Mouse (Mus musculus): Measurements from ENCODE around the gene Psen1. TPM values are rescaled to one million over a fixed set of nuclear protein-coding genes. Genes with fewer than 3 reads are reported as not detected.

Gene Psen1
- polyA plus RNA-seq, 1 experiment from 2014 or later: 23.1 TPM

DNA sequence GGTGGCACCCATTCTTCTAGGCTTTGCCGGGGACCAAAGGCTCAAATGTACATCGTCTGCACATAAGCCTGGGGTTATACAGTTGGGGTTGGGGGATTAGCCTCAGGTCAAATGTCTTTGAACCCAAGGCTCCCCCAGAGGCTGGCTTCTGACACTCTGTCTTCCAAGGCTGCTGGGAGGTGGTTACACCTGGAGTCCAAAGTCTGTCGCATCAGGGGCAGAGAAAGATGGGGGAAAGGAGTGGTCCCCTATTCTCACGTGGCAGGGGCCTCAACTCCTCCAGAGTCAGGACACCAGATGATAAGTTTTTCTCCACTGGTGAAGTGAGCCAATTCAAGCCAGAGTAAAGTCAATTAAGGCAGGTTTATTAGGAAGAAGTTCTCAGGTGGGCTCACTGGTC lies 10.7 kb downstream of the Psen1 start:
- H3K4me1 ChIP-seq (replicated peaks): peaks cover 44% of the 10 kb centered on the region
- no peak overlapping the region for H3K27ac ChIP-seq
- peaks cover 17% of the 10 kb centered on the region for H3K36me3 ChIP-seq
- no peak overlapping the region for H3K9ac ChIP-seq
- H3K9me3 ChIP-seq (replicated peaks): no peaks in the 10 kb centered on the region
- ATAC-seq (ENCODE audit: low read depth) (no peak), DNase-seq (no peak)
- H3K4me3 ChIP-seq (replicated peaks): no peak overlapping the region
- no peaks in the 10 kb centered on the region for H3K27me3 ChIP-seq
- H3K4me2 ChIP-seq: no peak overlapping the region
- 83% methylated on average over 4 of the region's 4 CpGs for WGBS (ENCODE audit: insufficient replicate concordance)

DNA sequence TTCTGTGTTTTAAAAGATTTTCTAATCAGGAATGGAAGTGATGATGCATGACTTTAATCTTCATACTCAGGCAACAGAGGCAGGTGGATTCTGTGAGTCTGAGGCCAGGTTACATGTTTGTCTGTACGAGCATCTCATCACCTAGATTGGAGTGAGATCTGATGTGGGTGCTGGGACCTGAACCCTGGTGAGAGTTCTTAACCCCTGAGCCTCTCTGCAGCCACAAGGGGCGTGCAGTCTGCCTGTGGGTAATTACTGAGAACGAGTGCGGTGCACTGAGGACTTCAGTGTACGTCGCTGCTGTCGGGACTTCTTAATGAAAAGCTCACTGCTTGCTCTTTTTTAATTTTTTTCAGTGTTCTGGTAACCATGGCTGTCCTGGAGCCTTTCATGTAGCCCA lies 13.7 kb downstream of the Psen1 start:
- Histone ChIP-seq H3K9me3 (replicated peaks) (no peaks in the 10 kb centered on the region), H3K4me1 (replicated peaks) (peaks cover 38% of the 10 kb centered on the region), H3K36me3 (peaks cover 24% of the 10 kb centered on the region), H3K9ac (no peak overlapping the region), H3K27ac (no peak overlapping the region), H3K4me3 (replicated peaks) (no peak overlapping the region), H3K4me2 (no peak overlapping the region), H3K27me3 (no peaks in the 10 kb centered on the region)
- no peak for ATAC-seq (ENCODE audit: low read depth)
- no peak for DNase-seq
- WGBS (ENCODE audit: insufficient replicate concordance): 86% methylated on average over 7 of the region's 7 CpGs

DNA sequence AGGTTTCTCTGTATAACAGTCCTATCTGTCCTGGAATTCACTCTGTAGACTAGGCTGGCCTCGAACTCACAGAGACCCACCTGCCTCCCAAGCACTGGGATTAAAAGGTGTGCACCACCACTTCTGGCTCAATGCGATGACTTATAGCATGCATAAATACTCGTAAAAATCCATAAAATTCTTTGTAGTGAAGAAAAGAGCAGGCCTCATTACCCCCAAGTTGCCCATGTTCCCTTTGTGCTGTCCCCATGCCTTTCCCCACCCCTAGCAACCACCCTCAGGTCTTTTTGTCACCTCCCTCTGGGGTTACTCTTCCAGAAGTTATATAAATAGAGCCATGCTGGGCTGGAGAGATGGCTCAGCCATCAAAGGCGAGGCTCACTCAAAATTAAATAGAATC lies 14.8 kb downstream of the Psen1 start:
- no peak for ATAC-seq (ENCODE audit: low read depth)
- Histone ChIP-seq H3K27ac (no peak overlapping the region), H3K36me3 (peaks cover 29% of the 10 kb centered on the region), H3K4me1 (replicated peaks) (peaks cover 44% of the 10 kb centered on the region), H3K27me3 (no peaks in the 10 kb centered on the region), H3K9me3 (replicated peaks) (no peaks in the 10 kb centered on the region), H3K4me2 (no peak overlapping the region), H3K4me3 (replicated peaks) (no peak overlapping the region), H3K9ac (no peak overlapping the region)
- WGBS (ENCODE audit: insufficient replicate concordance): 75% methylated on average over 4 of the region's 4 CpGs
- no peak for DNase-seq

DNA sequence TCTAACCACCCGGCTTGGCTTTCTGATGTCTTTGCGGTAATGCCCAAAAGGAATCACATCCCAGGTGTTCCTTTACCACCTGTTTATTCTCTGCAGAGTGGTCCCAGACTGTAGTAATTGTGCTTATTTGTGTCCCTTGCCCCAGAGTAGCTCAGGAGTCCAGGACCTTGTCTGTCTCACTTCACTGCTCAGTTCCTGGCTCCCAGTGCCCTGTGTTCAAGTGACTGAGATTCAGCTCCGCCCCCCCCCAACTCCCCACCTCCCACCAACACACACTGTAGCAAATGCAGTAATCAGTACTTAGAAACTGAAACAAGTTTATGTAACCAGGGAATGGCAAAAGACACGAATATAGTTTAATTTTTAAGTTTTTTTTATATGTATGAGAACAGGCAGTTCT lies 19.0 kb downstream of the Psen1 start:
- DNase-seq: no peak
- no peak overlapping the region for H3K27ac ChIP-seq
- peaks cover 21% of the 10 kb centered on the region for H3K36me3 ChIP-seq

DNA sequence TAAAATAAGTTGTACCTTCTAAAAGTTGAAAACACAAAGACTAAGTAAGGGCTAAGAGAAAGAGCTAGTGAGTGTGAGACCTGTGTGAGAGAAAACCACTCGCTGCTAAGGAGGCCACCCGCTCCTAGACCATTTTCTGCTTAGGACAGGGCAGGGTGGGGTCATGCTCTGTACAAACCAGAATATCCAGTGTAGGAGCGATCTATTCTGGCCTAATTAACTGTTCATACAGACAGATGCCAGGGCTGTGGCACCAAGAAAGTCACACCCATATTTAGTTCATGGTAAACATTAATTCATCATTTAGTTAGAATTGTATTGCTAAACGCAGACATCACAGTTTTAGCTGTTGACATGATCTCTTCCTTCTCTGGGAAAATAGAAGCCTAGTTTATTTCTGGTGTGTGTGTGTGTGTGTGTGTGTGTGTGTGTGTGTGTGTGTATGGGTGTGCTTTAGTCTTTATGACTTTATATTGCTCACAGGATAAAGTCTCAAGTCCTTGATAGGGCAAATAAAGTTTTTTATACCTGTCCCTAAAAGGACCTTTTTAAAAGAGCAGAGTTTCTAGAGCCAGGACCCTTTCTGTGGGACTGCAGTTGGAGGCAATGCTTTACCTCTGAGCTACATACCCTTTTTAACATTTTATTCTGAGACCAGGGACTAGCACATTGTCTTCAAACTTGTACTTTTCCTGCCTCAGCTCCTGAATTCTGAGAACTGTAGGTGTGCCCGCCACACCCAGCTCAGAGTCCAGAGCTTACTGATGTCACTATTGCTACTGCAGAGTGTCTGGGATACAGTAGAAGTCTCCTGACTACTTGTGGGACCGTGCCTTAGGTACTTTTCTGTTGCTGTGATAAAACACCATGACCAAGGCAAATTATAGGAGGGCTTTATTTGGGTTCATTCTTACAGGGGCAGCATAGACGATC lies 20.5 kb downstream of the Psen1 start:
- H3K27me3 ChIP-seq: no peaks in the 10 kb centered on the region
- H3K9me3 ChIP-seq (replicated peaks): no peaks in the 10 kb centered on the region
- peak overlapping the region; percentile 44 for H3K4me2 ChIP-seq
- peak overlapping the region; percentile 72 for H3K27ac ChIP-seq
- peaks cover 42% of the 10 kb centered on the region for H3K4me1 ChIP-seq (replicated peaks)
- WGBS (ENCODE audit: insufficient replicate concordance): 64% methylated on average over 7 of the region's 7 CpGs
- DNase-seq (peak; percentile 34), ATAC-seq (ENCODE audit: low read depth) (peak; percentile 81)
- peak overlapping the region; percentile 37; the same call in 1 of the 2 replicates for H3K9ac ChIP-seq
- peaks cover 36% of the 10 kb centered on the region for H3K36me3 ChIP-seq
- no peak overlapping the region for H3K4me3 ChIP-seq (replicated peaks)

More for the DNA sequence above, 19.0 kb downstream of the Psen1 start:
- no peak overlapping the region for H3K4me2 ChIP-seq
- H3K9me3 ChIP-seq (replicated peaks): no peaks in the 10 kb centered on the region
- no peaks in the 10 kb centered on the region for H3K27me3 ChIP-seq
- H3K4me1 ChIP-seq (replicated peaks): peaks cover 49% of the 10 kb centered on the region
- H3K9ac ChIP-seq: no peak overlapping the region
- H3K4me3 ChIP-seq (replicated peaks): no peak overlapping the region
- ATAC-seq (ENCODE audit: low read depth): no peak
- 88% methylated on average over 4 of the region's 4 CpGs for WGBS (ENCODE audit: insufficient replicate concordance)

DNA sequence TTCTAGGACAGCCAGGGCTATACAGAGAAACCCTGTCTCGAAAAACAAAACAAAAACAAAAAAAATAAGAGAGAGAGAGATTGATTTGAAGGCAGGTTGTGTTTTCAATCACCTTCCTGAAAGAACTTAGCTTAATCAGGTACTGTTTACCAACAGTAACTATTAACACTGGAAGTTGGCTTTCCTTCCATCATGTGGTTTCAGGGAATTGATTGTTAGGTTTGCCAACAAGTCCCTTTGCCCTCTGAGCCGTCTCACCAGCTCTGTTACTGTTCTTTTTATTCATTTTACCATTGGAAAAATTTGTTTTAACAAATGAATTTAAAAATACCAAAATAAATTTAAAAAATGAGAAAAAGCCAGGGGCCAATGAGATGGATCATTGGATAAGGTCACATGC lies 22.0 kb downstream of the Psen1 start:
- no peak overlapping the region for H3K27ac ChIP-seq
- H3K9ac ChIP-seq: no peak overlapping the region
- WGBS (ENCODE audit: insufficient replicate concordance): 67% methylated on average over 2 of the region's 2 CpGs
- no peak overlapping the region for H3K4me3 ChIP-seq (replicated peaks)
- no peaks in the 10 kb centered on the region for H3K9me3 ChIP-seq (replicated peaks)
- peaks cover 45% of the 10 kb centered on the region for H3K36me3 ChIP-seq
- no peak overlapping the region for H3K4me2 ChIP-seq
- no peaks in the 10 kb centered on the region for H3K27me3 ChIP-seq
- peaks cover 35% of the 10 kb centered on the region for H3K4me1 ChIP-seq (replicated peaks)
- no peak for DNase-seq
- no peak for ATAC-seq (ENCODE audit: low read depth)

DNA sequence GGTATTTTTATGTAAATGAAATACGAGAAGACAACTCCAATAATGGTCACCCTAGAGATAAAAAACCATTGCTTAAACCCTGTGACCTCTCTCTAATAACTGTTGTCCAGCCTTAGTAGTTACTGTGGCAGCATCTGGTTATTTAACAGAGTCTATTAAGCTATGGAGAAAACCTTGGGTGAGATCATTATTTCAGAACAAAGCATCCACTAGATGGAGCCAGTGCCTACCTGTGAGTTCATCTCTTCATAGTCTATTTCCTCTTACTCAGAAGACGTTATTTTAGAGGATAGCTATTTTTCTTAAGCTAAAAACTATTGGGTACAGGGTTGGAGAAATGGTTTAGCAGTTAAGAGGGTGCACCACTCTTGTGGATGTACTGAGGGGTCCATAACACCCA lies 25.8 kb downstream of the Psen1 start:
- ATAC-seq (ENCODE audit: low read depth) (no peak), DNase-seq (no peak)
- Histone ChIP-seq H3K4me2 (no peak overlapping the region), H3K4me3 (replicated peaks) (no peak overlapping the region), H3K9me3 (replicated peaks) (no peaks in the 10 kb centered on the region), H3K27ac (no peak overlapping the region), H3K36me3 (peaks cover 70% of the 10 kb centered on the region), H3K27me3 (no peaks in the 10 kb centered on the region), H3K9ac (no peak overlapping the region), H3K4me1 (replicated peaks) (peaks cover 9% of the 10 kb centered on the region)
- 45% methylated on average over 2 of the region's 2 CpGs for WGBS (ENCODE audit: insufficient replicate concordance)

DNA sequence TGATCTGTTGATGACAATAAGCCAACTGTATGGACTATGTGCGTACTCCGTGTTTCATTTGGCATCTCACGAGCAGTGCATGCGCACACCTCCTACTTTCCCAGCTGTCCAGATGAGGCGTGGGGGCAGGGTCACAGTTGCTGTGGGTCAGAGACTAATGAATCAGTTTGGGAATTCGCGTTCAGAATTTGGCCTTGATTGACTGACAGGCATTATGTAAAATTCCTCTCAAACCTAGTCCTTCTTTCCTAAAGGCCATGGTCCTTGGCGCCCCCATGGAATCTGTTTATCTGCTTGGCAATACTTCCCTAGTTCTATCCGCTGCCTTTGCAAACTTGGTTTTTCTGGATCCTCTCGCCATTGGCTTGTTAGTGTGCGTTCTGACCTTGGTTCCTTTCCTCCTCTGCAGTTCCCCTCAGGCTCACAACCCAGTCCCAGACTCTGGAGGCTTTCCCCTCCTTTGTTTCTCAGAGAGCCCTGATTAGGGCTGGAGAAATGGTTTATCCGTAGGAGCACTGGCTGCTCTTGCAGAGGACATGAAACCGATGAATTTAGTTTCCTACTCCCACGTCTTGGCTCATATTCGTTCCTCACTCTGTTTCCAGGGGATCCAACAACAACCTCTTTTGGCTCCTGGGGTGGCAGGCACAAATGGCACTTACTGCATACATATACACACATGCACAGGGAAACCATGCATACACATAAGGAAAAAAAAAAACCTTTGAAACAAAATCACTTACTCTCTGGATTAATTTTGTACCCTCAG lies 28.6 kb downstream of the Psen1 start:
- H3K9me3 ChIP-seq (replicated peaks): no peaks in the 10 kb centered on the region
- H3K4me2 ChIP-seq: no peak overlapping the region
- no peak overlapping the region for H3K27ac ChIP-seq
- no peaks in the 10 kb centered on the region; the same call in 1 of the 2 replicates for H3K4me1 ChIP-seq (replicated peaks)
- DNase-seq (no peak), ATAC-seq (ENCODE audit: low read depth) (no peak)
- WGBS (ENCODE audit: insufficient replicate concordance): 85% methylated on average over 15 of the region's 15 CpGs
- H3K9ac ChIP-seq: no peak overlapping the region
- no peaks in the 10 kb centered on the region for H3K27me3 ChIP-seq
- H3K4me3 ChIP-seq (replicated peaks): no peak overlapping the region
- H3K36me3 ChIP-seq: peaks cover 84% of the 10 kb centered on the region

DNA sequence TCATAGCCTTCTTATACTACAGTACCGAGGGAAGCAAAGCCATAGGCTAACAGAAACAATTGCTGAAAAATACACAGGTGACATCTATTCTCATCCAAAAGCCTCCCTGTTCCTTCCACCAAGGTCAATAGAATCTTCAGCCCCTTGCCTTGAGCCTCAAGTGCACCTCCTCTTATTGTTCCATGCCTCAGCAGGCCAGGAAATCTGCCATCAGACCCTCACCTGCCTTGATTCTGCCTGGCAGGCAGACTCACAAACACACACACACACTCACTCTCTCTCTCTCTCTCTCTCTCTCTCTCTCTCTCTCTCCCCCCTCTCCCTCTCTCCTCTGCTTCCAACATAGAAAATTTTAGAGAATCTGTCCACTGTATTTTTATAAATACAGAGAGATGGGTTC lies 31.5 kb downstream of the Psen1 start:
- H3K9ac ChIP-seq: no peak overlapping the region
- ATAC-seq (ENCODE audit: low read depth) (no peak), DNase-seq (no peak)
- no peak overlapping the region for H3K27ac ChIP-seq
- peaks cover 81% of the 10 kb centered on the region for H3K36me3 ChIP-seq
- no peak overlapping the region for H3K4me2 ChIP-seq
- H3K9me3 ChIP-seq (replicated peaks): no peaks in the 10 kb centered on the region
- 92% methylated on average over 1 of the region's 1 CpGs for WGBS (ENCODE audit: insufficient replicate concordance)
- no peaks in the 10 kb centered on the region for H3K27me3 ChIP-seq
- no peaks in the 10 kb centered on the region; the same call in 1 of the 2 replicates for H3K4me1 ChIP-seq (replicated peaks)
- H3K4me3 ChIP-seq (replicated peaks): no peak overlapping the region

DNA sequence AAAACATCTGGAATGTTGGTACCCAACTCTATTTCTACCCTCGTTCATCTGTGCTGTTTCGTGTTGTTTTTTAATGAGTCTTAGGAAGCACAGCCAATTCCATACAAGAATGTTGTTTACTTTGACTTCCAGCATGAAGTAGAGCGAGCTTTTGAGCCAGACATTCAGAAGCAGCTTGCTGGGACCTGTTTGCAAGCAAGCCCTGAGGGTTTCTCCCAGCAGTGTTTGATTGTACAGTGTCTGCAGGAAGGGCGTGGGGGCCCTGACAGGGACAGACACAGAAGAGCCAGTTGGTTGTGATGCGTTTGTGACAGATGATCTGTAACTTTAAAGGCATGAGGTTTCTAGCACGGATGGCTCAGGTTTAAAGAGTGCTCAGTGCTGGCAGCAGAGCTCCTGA lies 33.3 kb downstream of the Psen1 start:
- Histone ChIP-seq H3K9me3 (replicated peaks) (no peaks in the 10 kb centered on the region), H3K27me3 (no peaks in the 10 kb centered on the region), H3K27ac (no peak overlapping the region), H3K4me2 (no peak overlapping the region), H3K9ac (no peak overlapping the region), H3K4me1 (replicated peaks) (no peaks in the 10 kb centered on the region; the same call in 1 of the 2 replicates), H3K36me3 (peaks cover 81% of the 10 kb centered on the region), H3K4me3 (replicated peaks) (no peak overlapping the region)
- ATAC-seq (ENCODE audit: low read depth) (no peak), DNase-seq (no peak)
- WGBS (ENCODE audit: insufficient replicate concordance): 72% methylated on average over 6 of the region's 6 CpGs

DNA sequence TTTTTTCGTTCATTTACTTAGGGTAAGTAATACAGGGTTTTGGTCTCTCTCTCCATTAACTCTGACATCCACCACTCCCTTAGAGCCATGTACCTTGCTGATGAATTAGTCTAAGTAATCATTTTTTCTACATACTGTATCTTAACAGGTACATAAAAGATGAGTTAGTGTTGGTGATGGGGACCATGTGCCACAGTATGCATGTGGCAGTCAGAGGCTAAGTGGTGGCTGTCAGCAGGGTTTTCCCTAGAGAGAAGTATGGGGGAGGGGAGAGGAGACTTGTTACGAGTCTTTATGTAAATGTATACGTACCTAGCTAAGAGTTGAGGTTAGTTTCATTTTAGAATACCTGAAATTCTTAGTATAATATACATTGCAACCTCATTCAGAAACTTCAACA lies 35.1 kb downstream of the Psen1 start:
- 86% methylated on average over 3 of the region's 3 CpGs for WGBS (ENCODE audit: insufficient replicate concordance)

More for the DNA sequence above, 35.1 kb downstream of the Psen1 start:
- Histone ChIP-seq H3K27me3 (no peaks in the 10 kb centered on the region), H3K4me2 (no peak overlapping the region), H3K4me1 (replicated peaks) (no peaks in the 10 kb centered on the region; the same call in 1 of the 2 replicates), H3K27ac (no peak overlapping the region), H3K4me3 (replicated peaks) (no peak overlapping the region), H3K36me3 (peaks cover 79% of the 10 kb centered on the region), H3K9ac (no peak overlapping the region), H3K9me3 (replicated peaks) (no peaks in the 10 kb centered on the region)
- ATAC-seq (ENCODE audit: low read depth) (no peak), DNase-seq (no peak)
